Mouse (Mus musculus) yolk sac, embryonic 10.5 days (tissue): ENCODE measurements around the gene Nadsyn1.

Source experiments
- DNase-seq: peaks from one replicate; pipeline ENCODE4 v3.0.0-alpha.2; 2017; ENCODE audit warnings: low spot score

The Nadsyn1 gene

DNA sequence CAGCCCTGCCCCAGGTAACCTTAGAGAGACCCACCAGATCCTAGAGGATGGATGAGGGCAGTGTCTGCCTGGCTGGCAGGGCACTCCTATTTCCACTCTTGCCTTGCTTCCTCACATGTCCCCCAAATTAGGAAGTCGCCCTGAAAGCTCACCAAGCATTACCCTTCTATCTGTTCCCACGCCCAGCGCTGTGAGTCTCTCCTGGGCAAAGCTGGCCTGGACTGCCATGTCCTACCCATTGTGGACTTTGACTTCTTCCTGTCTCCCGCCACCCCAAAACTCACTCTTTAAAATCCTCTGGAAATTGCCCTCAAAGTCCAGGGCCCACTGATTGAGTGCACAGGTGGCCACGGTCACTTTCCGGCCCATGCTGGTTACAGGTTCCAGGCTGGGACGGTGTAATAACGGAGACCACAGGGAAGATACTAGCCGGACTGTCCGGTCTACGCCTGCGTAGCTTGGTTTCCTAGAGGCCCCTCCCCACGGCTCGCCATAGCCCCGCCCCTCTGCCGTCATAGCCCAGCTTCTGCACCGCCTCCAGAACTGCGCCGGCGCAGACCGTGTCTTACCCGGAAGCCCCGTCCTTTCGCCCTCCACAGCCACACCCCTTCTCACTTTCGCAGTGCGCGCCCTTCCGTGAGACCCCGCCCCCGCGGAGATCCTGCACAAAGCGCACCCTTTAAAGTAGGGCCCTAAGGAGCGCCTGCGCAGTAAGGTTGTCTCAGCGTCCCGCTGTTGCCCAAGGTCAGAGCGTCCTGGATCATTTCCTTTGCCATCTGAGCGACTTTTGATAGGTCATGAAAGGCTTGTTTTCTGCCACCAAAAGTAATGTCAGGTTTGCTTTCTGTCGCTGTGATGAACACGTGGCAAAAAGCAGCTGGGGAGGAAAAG is at the start of gene Nadsyn1, which contains the start of gene Dhcr7:
Gene Nadsyn1, minus strand, starts transcription at position 475 of the 891 bp plus-strand sequence.
Gene Dhcr7, plus strand, starts transcription at position 771 of the 891 bp plus-strand sequence.
- DNase-seq: peak; percentile 99

DNA sequence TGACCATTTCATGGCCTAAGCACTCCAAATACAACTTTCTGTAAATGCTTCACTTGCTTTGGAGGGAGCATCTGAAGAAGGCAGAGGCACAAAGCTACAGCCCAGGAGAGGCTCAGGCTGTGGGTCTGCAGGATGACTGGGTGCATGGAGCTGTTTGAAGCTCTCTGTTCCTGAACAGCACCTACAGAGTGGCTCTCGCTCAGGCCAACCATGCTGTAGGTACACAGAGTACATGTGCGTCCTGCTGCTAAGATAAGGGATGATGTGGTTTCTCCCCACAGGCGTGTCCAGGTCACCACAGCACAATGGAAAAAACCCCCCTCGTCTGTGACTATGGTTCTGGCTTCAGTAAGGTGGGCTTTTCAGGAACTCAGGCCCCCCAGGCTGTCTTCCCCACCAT is 46.2 kb upstream of the Nadsyn1 start:
- DNase-seq: no peak

DNA sequence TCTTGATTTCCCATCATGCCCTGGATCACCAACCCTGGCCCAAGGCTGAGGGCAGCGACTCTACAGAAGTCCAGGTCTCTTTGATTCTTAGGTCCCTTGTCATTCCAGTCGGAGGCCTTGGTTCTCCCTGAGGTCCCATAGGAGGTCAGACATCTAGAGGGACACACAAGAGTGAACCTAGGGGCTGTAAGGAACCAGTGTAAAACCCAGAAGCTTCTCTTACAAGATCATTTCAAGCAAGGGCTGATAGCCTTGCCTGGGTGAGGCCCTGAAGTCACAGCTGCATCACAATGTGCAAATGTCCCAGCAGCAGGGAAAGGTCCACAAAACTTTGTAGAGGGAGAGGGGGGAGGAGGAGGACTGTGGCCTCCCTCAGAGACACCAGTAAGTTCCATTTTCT is 43.9 kb upstream of the Nadsyn1 start, which contains the start of gene Gm498:
Gene Gm498, plus strand, starts transcription at position 301 of the 400 bp plus-strand sequence.
- no peak for DNase-seq

DNA sequence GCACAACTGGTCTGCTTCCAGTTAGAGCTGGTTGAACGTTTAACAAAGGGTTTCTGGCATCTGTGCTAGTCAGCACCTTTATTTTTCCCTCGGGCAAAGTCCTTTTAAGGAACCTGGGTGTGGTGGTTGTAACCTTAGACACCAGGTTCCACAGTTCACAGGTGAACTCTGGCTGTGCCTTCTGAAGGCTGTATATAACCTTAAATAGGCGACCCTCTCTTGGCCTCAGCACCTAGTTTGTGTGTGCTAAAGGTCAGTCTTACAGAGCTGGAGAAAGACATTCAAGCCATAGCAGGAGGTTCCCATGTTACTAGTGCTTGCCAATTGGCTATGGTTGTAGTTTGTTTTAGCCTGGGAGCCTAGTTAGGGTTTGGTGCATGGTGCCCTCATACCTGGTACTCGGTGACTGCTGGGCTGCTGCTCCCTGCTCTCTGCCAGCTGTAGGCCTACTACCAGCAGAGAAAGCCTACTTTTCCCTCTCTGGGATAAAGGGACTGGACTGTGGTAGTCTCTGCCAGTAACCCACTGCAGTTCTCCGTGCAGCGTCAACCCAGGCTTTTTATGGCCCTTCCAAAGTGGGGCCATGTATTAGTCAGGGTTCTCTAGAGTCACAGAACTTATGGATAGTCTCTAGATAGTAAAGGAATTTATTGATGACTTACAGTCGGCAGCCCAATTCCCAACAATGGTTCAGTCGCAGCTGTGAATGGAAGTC is 26.3 kb upstream of the Nadsyn1 start:
- peak; percentile 66 for DNase-seq

DNA sequence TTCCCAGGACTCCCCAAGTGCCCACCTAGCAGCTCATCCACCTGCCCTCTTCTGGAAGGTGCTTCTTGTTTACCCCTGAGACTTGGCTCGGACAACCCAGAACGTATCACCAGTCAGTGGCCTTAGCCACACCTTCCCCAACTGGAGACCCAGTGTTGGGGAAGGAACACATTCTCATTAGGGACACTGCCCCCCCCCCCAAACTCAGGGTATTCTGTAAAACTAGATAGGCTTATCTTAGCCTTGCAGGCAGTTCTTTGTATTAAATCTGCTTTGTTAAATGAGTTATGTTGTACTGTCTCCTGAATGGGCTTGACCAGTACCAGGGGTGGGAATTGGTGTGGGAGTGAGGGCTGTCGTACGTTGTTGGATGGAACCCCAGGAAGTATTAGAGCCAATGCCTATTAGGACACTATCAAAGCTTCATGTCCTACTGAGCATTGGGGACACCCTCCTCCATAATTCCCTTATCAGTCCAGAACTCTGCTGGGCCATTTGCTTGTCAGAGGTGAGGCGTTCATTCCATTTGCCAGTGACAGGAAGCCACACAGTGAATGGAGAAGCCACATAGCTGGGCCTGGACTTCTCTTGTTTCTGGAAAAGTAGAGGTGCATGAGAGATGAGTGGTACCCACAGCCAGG is 25.6 kb upstream of the Nadsyn1 start:
- DNase-seq: no peak

DNA sequence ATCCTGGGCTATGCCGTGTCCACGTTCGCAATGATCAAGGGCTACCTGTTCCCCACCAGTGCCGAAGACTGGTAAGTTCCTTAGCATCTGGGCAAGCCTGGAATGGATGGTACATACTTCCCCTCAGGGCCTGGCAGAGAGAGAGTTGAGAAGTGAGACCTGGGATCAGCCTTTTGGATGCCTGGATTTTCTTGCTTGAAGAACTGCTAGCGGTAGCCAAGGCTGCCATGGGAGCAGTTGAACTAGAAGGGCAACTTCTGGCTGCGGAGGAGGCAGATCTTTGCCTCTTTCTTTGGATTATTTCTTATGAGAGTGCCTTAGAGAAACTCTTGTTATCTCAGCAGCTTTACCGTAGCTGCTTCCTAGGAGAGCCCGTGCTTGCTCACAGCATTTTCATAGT is 18.7 kb upstream of the Nadsyn1 start:
- DNase-seq: no peak

DNA sequence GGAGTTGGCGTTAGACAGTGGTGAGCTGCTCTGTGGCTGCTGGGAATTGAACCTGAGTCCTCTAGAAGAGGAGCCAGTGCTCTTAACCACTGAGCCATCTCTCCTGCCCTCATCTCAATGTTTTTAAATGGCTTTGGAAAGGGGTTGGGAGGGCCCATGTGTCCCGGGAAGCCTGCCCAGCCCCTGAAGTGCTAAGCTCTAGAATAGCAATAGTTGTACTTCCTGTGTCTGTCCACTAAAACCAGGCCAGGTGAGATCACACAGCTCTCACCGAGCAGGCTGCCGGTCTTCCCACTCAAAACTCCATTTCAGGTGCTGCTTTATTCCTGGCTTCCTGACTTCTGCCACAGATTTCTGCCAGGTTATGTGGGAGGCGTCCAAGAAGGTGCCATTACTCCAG is 17.5 kb upstream of the Nadsyn1 start:
- DNase-seq: no peak

DNA sequence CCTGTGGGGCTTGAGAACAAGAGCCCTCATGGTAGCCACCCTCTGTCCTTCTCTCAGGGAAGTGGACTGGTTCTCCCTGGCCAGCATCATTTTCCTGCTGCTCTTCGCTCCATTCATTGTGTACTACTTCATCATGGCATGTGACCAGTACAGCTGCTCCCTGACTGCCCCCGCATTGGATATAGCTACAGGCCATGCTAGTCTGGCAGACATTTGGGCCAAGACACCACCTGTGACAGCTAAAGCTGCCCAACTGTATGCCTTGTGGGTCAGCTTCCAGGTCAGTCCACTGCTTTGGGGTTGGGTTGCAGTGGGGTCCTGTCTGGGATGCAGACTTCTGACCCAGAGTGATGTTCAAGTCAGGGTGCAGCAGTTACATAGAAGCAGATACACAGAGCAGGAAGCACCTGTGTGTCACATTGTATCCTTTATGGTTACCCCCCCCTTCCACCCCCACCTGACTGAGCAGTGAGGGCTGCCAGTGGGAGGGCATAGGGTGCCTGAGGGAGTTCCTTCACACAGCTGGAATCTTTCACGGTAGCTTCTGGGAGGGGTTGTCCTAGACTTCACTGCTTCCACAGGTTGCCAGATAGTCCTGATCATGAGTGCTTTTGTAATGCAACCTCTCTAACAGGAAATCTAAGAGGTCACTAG is 15.2 kb upstream of the Nadsyn1 start:
- DNase-seq: no peak

DNA sequence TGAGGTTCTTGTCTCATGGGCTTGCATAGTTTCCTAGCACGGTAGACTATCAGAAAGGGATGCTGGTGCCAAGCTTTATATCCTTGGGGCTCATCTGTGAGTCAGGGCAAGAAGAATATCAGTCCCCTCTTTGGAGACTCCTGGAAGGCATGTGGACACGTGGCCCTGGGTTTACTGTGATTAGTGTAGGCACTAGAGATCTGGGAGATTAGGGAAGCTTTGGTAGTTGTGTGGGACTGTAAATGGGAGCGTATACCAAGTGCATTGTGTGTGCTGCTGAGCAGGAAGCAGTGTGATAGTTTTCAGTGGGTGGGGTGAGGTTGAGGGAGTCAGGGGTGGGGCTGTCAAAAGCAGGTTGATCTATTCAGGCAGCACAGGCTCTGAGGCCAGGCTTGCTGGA is 12.3 kb upstream of the Nadsyn1 start:
- no peak for DNase-seq

DNA sequence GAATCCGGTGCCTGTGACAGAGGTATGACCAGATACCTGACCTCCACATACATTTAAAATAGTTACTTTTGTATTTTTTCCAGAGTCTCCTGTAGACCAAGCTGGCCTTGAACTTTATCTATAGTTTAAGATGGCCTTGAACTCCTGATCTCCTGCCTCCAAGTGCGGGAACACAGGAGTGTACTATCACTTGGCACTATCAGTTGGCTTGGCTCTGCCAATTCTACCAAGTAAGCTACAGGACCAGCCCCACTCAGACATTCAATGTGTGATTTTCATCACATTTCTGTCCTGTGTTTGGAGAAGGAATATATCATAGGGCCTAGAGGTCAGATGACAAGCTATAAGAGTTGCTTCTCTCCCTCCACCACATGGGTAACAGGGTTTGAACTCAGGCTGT is 11.7 kb upstream of the Nadsyn1 start:
- no peak for DNase-seq

DNA sequence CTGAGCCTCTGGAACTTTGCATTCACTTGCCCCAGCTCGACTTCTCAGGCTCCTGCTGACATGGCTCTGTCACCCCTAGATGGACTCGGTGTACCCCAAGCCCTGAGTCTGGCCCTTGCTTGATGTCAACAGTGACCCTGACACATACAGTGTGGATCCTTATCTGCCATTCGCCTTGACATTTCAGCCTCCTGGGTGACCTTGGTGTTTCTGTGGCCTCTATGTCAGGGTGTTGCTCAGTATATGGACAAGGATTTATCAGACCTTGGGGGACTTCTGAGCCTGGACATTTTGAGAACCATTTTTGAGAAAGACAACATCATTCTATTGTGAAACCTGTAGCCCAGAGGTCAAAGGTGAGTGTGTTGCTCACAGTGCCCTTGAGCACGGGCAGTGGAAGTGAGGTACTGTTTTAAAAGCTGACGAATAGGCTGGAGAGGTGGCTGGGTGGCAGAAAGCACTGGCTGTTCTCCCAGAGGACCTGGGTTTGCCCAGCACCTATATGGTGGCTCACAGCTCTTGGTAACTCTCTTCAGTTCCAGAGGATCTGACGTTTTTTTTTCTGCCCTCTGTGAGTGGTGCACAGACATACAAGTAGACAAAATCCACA is 11.0 kb upstream of the Nadsyn1 start:
- no peak for DNase-seq

DNA sequence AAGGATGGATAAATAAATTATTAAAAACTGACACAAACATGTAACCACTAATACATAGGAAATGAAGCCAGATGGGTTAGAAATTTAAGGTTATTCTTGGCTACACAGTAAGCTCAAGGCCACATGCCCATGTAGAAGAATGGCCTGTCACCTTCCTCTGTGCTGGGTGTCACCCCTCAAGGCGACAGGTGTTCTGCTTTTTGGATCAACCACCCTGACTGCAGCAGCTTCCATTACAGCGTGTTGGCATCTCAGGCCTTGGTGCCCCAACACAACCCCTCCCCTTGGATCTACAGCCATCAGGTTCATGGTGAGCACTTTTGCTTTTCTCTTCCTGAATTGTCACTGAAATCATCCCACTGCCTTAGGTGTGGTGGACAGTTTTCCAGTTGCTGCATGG is 10.0 kb upstream of the Nadsyn1 start:
- DNase-seq: no peak

DNA sequence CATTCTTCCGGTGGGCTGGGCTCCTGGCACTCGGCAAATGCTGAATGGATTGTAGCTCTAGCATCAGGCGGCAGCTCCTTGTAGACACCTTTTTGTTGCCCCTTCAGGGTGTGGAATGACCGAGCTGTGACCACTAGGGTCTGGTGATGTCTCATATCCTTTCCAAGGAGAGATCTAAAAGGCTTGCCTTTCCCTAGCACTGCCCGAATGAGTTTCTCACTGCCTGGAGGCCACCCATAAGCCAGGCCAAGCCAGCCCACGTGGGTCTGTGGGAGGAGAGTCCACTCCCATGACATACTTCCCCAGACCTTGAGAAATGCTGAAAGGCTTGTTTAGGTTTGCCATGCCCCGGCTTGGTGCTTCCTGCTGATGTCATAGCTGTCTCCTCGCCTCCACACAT is 9.5 kb upstream of the Nadsyn1 start:
- DNase-seq: no peak

DNA sequence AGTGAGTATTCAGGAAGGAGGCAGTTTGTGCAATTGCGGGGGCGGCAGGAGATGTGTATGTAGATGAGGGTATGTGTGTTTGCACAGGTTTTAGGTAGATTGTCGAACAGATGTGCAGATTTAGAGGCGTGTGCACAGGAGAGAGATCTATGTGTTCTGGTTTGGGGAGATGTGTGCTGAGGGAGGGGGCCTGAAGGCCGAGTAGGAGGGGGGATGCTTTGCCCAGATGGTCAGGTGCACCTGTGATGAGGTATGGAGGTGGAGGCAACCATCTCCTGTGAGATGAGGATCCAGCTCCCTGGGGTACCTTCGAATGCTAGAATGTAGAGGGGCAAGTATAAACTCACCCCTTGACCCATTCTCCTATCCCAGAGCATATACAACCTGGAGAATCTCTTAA is 7.8 kb upstream of the Nadsyn1 start:
- DNase-seq: no peak

DNA sequence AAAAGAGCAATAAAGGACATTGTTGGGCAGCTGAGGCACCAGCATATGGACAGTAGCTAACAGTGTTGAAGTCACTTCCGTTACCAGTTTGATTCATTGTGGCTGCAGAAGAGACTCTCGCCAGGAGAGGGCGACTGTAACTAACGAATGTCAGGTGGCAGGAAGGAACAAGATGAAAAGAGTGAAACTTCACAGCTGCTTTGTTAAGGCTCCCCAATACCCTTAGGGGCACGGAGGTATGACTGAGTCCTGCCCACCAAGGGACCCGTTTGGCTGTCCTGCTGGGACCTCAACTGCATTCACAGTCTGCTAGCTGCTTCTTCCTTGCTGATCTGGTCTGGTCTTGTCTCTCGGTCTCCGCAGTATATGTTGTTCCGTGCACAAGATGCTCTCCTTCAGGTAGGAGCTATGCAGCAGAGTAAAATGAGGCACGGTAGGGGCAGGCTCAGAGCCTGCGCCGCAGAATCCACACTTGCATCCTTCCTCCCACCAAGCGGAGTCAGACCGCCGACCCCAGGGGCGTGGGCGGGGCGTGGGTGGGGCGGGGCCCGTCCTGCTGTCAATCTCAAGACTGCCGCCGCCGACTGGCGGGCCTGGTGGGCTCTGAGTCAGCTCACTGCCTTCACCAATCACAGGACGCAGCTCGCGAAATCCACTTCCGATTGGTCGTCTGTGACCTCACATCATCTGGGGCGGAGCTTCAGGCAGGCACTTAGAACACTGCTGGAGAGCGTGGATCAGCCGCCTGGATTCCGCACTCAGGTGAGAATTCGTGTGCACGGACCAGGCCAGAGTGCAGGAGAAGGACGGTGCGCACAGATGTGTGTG is 7.1 kb upstream of the Nadsyn1 start:
- peak; percentile 96 for DNase-seq

DNA sequence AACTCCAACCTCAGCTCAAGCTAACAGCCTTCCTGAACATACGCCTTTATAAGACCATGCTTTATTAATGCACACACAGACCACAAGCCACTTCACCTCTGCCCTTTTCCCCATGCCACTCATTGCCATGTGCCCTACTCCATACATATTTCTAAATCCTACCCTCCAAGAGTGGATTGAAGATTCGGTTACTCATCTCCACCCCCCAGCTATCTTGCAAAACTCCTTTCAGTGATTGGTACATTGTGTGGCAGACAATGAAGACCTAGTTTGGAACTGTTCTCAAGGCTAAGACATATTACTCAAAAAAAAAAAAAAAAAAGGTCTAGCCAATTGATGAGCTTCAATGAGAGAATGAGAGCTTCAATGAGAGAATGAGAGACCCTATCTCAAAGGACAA is 4.3 kb upstream of the Nadsyn1 start:
- DNase-seq: no peak

DNA sequence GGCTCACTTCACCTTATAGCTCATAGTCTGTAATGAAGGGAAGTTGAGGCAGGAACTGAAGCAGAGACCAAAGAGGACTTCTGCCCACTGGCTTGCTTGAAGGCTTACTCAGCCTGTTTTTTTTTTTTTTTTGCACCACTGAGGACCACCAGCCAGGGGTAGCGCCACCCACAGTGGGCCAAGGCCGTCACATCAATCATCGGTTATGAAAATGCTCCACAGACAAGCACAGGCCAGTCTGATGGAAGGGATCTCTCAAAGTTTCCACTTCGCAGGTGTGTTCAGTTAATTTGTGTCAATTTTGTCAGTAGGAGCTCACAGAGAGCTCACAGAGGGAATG is 587 bp upstream of the Nadsyn1 start:
- no peak for DNase-seq

DNA sequence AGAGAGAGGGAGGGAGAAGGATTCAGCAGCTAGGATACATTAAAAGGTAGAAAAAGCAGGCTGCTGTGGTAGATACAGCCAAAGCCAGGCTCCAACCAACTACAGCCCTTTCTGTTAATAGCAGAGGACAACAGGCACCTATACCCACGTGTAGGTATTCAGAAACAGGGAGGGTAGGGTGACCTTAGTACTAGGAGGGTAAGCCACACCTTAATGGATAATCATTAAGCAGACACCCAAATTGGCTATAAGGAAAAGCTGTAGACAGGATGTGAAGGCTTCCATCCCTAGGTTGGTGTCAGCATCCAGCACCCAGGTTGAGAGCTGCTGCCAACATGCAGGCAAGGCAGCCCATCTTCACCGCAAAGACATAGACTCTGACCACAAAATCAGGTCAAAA is 1.4 kb downstream of the Nadsyn1 start:
- peak; percentile 38 for DNase-seq

DNA sequence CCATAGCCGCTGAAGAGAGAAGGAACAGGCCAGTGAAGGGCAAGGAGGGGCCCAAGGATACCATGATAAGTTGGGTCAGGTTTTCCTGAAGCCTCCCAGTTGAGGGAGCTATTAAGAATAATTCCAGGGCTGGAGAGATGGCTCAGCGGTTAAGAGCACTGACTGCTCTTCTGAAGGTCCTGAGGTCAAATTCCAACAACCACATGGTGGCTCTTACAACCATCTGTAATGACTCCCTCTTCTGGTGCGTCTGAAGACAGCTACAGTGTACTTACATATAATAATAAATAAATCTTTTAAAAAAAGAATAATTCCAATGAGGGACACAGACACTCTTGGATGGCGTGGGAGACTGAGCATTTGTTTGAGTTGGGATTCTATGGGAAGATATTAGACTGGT is 3.4 kb downstream of the Nadsyn1 start:
- DNase-seq: no peak

DNA sequence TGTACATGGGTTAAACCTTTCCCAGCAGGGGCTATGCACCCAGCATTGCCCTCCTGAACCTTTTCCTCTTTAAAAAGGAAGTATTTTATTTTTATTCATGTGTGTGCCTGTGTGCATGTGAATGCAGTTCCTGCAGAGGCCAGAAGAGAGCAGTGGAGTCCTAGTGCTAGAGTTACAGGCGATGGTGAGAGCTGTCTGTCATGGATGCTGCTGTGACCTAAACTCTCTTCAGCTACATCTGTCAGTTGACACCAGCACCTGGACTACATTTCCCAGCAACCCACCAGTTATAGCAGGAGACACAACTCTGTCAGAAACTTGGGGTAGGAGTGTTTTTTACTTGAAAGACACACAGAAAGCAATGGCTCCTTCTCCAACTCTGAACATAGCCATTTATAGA is 13.7 kb downstream of the Nadsyn1 start:
- no peak for DNase-seq

DNA sequence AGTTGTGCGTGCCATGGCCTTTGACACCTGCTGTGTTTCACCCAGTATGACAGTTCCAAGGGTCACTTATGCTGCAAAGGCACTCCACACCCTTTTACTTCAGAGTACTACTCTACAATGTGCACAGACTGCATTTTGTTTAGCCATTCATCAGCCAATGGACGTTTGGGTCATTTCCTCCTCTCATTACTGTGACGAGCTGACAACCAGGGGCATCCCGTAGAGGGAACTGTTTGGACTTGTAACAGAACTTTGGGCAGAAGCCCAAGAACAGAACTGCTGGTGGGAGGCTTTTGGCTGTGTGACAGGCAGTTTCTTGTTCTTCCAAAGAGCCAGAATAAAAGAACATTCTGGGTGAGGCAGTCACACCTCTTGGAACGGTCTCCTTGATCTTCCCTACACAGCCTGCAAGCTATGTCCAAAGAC is 17.4 kb downstream of the Nadsyn1 start:
- no peak for DNase-seq
